In genomic region chr10:8826303-8826702, GRCm38 (mm10) we compare ENCODE assay signal across 18 mouse cellular contexts. TPM values are rescaled to one million over a fixed set of nuclear protein-coding genes. Genes with fewer than 3 reads are reported as not detected.
DNase-seq lines count a peak whose midpoint lies in the region; ATAC-seq and TF ChIP-seq lines count a peak whose summit lies in the region.
"Had no signal": no experiment of that assay in that cellular context is flagged by ENCODE, and none has a peak within 500 bp of the region (broad histone marks: within the 10 kb centered on the region; RNA-seq: fewer than 3 reads in every experiment).

No protein-coding gene starts in this region.

- no peak overlapping the region for H3K9ac ChIP-seq in hindbrain, embryonic 12.5 days
- H3K9ac ChIP-seq in forebrain, embryonic 11.5 days (ENCODE audit: low read length) = no peak overlapping the region
- H3K9ac ChIP-seq in midbrain, embryonic 12.5 days (replicated peaks) = no peak overlapping the region
- H3K9ac ChIP-seq: limb, embryonic 15.5 days had no signal

- peak overlapping the region; percentile 12; the same call in 1 of the 2 replicates for H3K27ac ChIP-seq in hindbrain, embryonic 10.5 days
- H3K27ac ChIP-seq in hindbrain, embryonic 12.5 days = no peak overlapping the region
- H3K27ac ChIP-seq in forebrain, embryonic 11.5 days (ENCODE audit: low read depth, low read length) = no peak overlapping the region
- no peak overlapping the region for H3K27ac ChIP-seq in midbrain, embryonic 12.5 days (replicated peaks)
- no peak overlapping the region for H3K27ac ChIP-seq in gastrocnemius, adult 2 months
- H3K27ac ChIP-seq: limb, embryonic 15.5 days; stomach, postnatal 0 days had no signal

- ATAC-seq in hindbrain, embryonic 12.5 days (ENCODE audit: low FRiP score) = no peak
- ATAC-seq in forebrain, embryonic 11.5 days (replicated peaks; ENCODE audit: low FRiP score) = peak; percentile 66
- ATAC-seq in midbrain, embryonic 12.5 days (ENCODE audit: low FRiP score, low read depth) = peak; percentile 58
- ATAC-seq: intestine, postnatal 0 days had no signal

- no peak overlapping the region for H3K4me3 ChIP-seq in hindbrain, embryonic 10.5 days
- no peak overlapping the region for H3K4me3 ChIP-seq in hindbrain, embryonic 12.5 days
- no peak overlapping the region for H3K4me3 ChIP-seq in forebrain, embryonic 11.5 days (ENCODE audit: low read depth, low read length)
- no peak overlapping the region for H3K4me3 ChIP-seq in midbrain, embryonic 12.5 days
- no peak overlapping the region for H3K4me3 ChIP-seq in gastrocnemius, adult 2 months
- H3K4me3 ChIP-seq: limb, embryonic 15.5 days had no signal

- no peaks in the 10 kb centered on the region for H3K9me3 ChIP-seq in hindbrain, embryonic 10.5 days
- H3K9me3 ChIP-seq in hindbrain, embryonic 12.5 days (replicated peaks) = no peaks in the 10 kb centered on the region
- no peaks in the 10 kb centered on the region for H3K9me3 ChIP-seq in forebrain, embryonic 11.5 days (ENCODE audit: control insufficient read depth, low read length)
- no peaks in the 10 kb centered on the region for H3K9me3 ChIP-seq in midbrain, embryonic 12.5 days
- H3K9me3 ChIP-seq: limb, embryonic 15.5 days had no signal

- no peak overlapping the region for H3K4me2 ChIP-seq in hindbrain, embryonic 12.5 days (replicated peaks)
- H3K4me2 ChIP-seq in forebrain, embryonic 11.5 days (ENCODE audit: low read depth, low read length, severe bottlenecking) = no peak overlapping the region
- H3K4me2 ChIP-seq in midbrain, embryonic 12.5 days (replicated peaks) = no peak overlapping the region
- H3K4me2 ChIP-seq: limb, embryonic 15.5 days had no signal

- TF ChIP-seq CTCF in gastrocnemius, adult 2 months (IDR thresholded peaks at IDR 0.05) = no peak

- intact Hi-C loops in gastrocnemius, adult 2 months (cut with DNase I) = no loop called here

- no peaks in the 10 kb centered on the region; the same call in 1 of the 2 replicates for H3K36me3 ChIP-seq in hindbrain, embryonic 10.5 days
- no peaks in the 10 kb centered on the region for H3K36me3 ChIP-seq in hindbrain, embryonic 12.5 days
- no peaks in the 10 kb centered on the region for H3K36me3 ChIP-seq in forebrain, embryonic 11.5 days (ENCODE audit: control insufficient read depth, insufficient read depth, low read length)
- no peaks in the 10 kb centered on the region for H3K36me3 ChIP-seq in midbrain, embryonic 12.5 days
- H3K36me3 ChIP-seq: limb, embryonic 15.5 days had no signal

- no peaks in the 10 kb centered on the region for H3K27me3 ChIP-seq in hindbrain, embryonic 10.5 days (ENCODE audit: insufficient read depth, poor library complexity, severe bottlenecking)
- H3K27me3 ChIP-seq in hindbrain, embryonic 12.5 days = no peaks in the 10 kb centered on the region
- no peaks in the 10 kb centered on the region for H3K27me3 ChIP-seq in forebrain, embryonic 11.5 days (ENCODE audit: control insufficient read depth, insufficient read depth, low read length)
- no peaks in the 10 kb centered on the region; the same call in 1 of the 2 replicates for H3K27me3 ChIP-seq in midbrain, embryonic 12.5 days
- H3K27me3 ChIP-seq: limb, embryonic 15.5 days had no signal

- H3K4me1 ChIP-seq in hindbrain, embryonic 10.5 days (replicated peaks) = peaks cover 24% of the 10 kb centered on the region
- H3K4me1 ChIP-seq in hindbrain, embryonic 12.5 days = peaks cover 9% of the 10 kb centered on the region; the same call in 1 of the 2 replicates
- peaks cover 6% of the 10 kb centered on the region; the same call in 1 of the 2 replicates for H3K4me1 ChIP-seq in forebrain, embryonic 11.5 days (replicated peaks; ENCODE audit: control insufficient read depth, insufficient read depth, low read length)
- H3K4me1 ChIP-seq in midbrain, embryonic 12.5 days = peaks cover 10% of the 10 kb centered on the region

- no peak for DNase-seq in hindbrain, embryonic 10.5 days (ENCODE audit: low spot score)
- peak; percentile 49 for DNase-seq in Muller cell, postnatal 12 days (ENCODE audit: inconsistent ontology term)
- DNase-seq in forebrain, embryonic 11.5 days (ENCODE audit: low spot score) = peak; percentile 60
- no peak for DNase-seq in right cerebral cortex, adult 2 months (ENCODE audit: low spot score in 2 of 2)
- DNase-seq in gastrocnemius, adult 2 months = no peak
- DNase-seq in embryo, embryonic 10.5 days (ENCODE audit: low spot score) = no peak
- DNase-seq: cerebellum, adult 11 months; heart, adult 18-20 months; kidney, postnatal 14 days; lung, postnatal 14 days; right cerebral cortex, postnatal 25 days; thymus, postnatal 36 days had no signal

- WGBS in hindbrain, embryonic 10.5 days = 58% methylated on average over 10 of the region's 10 CpGs
- whole genome bisulfite sequencing in hindbrain, embryonic 12.5 days = 66% methylated on average over 10 of the region's 10 CpGs
- whole genome bisulfite sequencing in forebrain, embryonic 11.5 days = 23% methylated on average over 10 of the region's 10 CpGs
- WGBS in midbrain, embryonic 12.5 days = 40% methylated on average over 10 of the region's 10 CpGs

RNA-seq across cellular contexts. Expression of gene Sash1, which starts 59.6 kb away (rescaled TPM):
- 3.5 and 3.9 TPM in 2 replicates for polyA plus RNA-seq in hindbrain, embryonic 10.5 days (2016; fragmentation: Nextera tagmentation; extraction: Ambion mirVana)
- polyA plus RNA-seq in hindbrain, embryonic 12.5 days (2016; fragmentation: Nextera tagmentation; extraction: Ambion mirVana) = 4.4 and 5.5 TPM in 2 replicates
- 2.2 and 4.5 TPM in 2 replicates for polyA plus RNA-seq in forebrain, embryonic 11.5 days (2014; fragmentation: Nextera tagmentation; extraction: Ambion mirVana)
- 4.4 and 6.8 TPM in 2 replicates for polyA plus RNA-seq in midbrain, embryonic 12.5 days (2016; fragmentation: Nextera tagmentation; extraction: Ambion mirVana)
- total RNA-seq in gastrocnemius, adult 2 months (2021) = 10 to 100 TPM; 10.6 to 17.9 TPM
- total RNA-seq: MEL had no signal

Comparison
In these comparisons a context has a peak if more than half of its experiments do, and no peak if none do; other contexts are left out.
1. DNase-seq: peak in Muller cell, postnatal 12 days (single experiment) and forebrain, embryonic 11.5 days (single experiment); none in hindbrain, embryonic 10.5 days (single experiment), right cerebral cortex, adult 2 months (0 of 2), gastrocnemius, adult 2 months (single experiment) and embryo, embryonic 10.5 days (single experiment).